Mouse (Mus musculus) layer of hippocampus, adult 18-20 months (tissue): ENCODE measurements around the gene Uchl4. TPM values are rescaled to one million over a fixed set of nuclear protein-coding genes. Genes with fewer than 3 reads are reported as not detected.

Experiments
- DNase-seq, 2 experiments: peaks; one replicate each; pipeline ENCODE4 v3.0.0; 2022; ENCODE audit warnings: low spot score in 2 of 2
- microRNA-seq, 2 experiments: library from miRNA; unstranded; fragments of <30 nt; microRNA quantifications; one replicate each; pipeline ENCODE4 v1.2.0; 2021
- total RNA-seq, 2 experiments: library from RNA; stranded (reverse); gene quantifications; 2 replicates each; pipeline ENCODE4 v1.2.3; 2021

Uchl4 gene
- total RNA-seq, 2 experiments from 2014 or later, result 2.4 to 2.9 TPM

- DNase-seq, result no peak
These were observed 38.8 kb downstream of the Uchl4 start for GRCm38 (mm10) chr9:64273757-64274156.

- no peak for DNase-seq
These were observed 39.3 kb downstream of the Uchl4 start for GRCm38 (mm10) chr9:64274291-64274690.

- DNase-seq, result no peak
These were observed 39.9 kb downstream of the Uchl4 start for GRCm38 (mm10) chr9:64274919-64275318.

- peak in 1 of 2 experiments; percentile 71 for DNase-seq
These were observed 42.7 kb downstream of the Uchl4 start for GRCm38 (mm10) chr9:64277706-64278105.

- no peak for DNase-seq
These were observed 43.8 kb downstream of the Uchl4 start for GRCm38 (mm10) chr9:64278665-64279310.

GRCm38 (mm10) chr9:64281105-64281780, 46.2 kb downstream of the Uchl4 start, which contains the start of gene Tipin:
TSS of gene Tipin (plus strand) at chr9:64281581.
- peak; percentile 86 to 94 for DNase-seq

GRCm38 (mm10) chr9:64281781-64282178, 46.8 kb downstream of the Uchl4 start:
- DNase-seq, result no peak

GRCm38 (mm10) chr9:64282404-64282987, 47.5 kb downstream of the Uchl4 start:
- no peak for DNase-seq

Small RNAs within 50 kb of the gene (microRNA-seq; reads per million reads assigned to microRNA genes)
- gene Gm24106, result 0 reads per million in 2 experiments

Other genes starting within 250 kb of the Uchl4 start
- 1 to 10 TPM; 1.3 to 2.5 TPM for gene Smad6, start 213.1 kb upstream of the Uchl4 start, total RNA-seq
- not detected for gene Lctl, start 118.1 kb upstream of the Uchl4 start, total RNA-seq
- 1 to 10 TPM; 2.2 to 3.1 TPM for gene Zwilch, start 62.1 kb upstream of the Uchl4 start, total RNA-seq
- gene Rpl4, start 61.8 kb upstream of the Uchl4 start, total RNA-seq, result 100 to 1,000 TPM; 658 to 671 TPM
- 10 to 100 TPM; 15.6 to 19.6 TPM for gene Snapc5, start 55.9 kb upstream of the Uchl4 start, total RNA-seq
- 100 to 1,000 TPM; 354 to 355 TPM for gene Map2k1, start 18.4 kb downstream of the Uchl4 start, total RNA-seq
- 10 to 100 TPM; 11.8 to 15.2 TPM for gene Tipin, start 46.4 kb downstream of the Uchl4 start, total RNA-seq
- gene Dis3l, start 106.1 kb downstream of the Uchl4 start, total RNA-seq, result 10 to 100 TPM; 26.3 to 30.0 TPM
- gene Megf11, start 150.4 kb downstream of the Uchl4 start, total RNA-seq, result 10 to 100 TPM; 12.7 to 14.3 TPM